Mouse (Mus musculus): ENCODE data around the gene Echdc3.
A peak's percentile ranks its signal among the peaks of the same experiment; 100 is the strongest.

The Echdc3 gene

GRCm38 (mm10) chr2:6168560-6168959 lies 44.3 kb downstream of the Echdc3 start:
- DNase-seq (ENCODE audit: low read depth, low spot score): no peak

DNA sequence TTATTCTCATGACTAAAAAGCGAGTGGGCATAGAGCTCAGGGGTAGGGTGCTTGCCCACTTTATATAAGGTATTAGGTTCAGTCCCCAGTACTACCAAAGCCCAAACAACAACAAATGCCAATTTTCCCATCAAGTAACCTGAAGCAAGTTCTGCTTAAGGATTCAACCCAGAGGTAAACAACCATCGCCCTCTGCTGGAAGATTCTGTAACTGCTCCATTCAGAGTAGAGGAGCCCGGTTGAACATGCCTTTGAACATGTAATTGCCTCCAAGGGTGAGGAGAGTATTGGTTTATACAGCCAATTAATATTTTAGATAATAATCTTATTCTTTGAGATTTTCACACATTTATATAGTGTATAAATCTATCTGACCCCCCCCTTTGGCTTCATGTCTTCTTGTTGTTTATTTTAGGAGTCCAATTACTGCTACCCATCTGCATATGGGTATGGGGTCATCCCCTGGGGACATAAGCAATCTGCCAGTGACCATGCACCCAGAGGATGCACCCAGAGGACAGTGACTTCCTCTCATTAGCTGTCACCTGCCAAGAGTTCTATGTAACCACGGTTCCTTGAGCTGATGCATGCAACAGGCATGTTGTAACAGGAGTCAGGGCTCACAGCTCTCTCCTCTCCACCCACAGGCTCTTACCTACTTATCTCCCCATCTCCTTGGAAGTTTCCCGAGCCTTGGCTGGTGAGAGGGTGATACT lies 44.8 kb downstream of the Echdc3 start:
- peak; percentile 78 for DNase-seq (ENCODE audit: low read depth, low spot score)

GRCm38 (mm10) chr2:6165771-6166170 lies 47.1 kb downstream of the Echdc3 start:
- peak; percentile 33 for DNase-seq (ENCODE audit: low read depth, low spot score)

- no peak for DNase-seq (ENCODE audit: low read depth, low spot score)
Observed at GRCm38 (mm10) chr2:6164606-6165290, 48.1 kb downstream of the Echdc3 start.

DNA sequence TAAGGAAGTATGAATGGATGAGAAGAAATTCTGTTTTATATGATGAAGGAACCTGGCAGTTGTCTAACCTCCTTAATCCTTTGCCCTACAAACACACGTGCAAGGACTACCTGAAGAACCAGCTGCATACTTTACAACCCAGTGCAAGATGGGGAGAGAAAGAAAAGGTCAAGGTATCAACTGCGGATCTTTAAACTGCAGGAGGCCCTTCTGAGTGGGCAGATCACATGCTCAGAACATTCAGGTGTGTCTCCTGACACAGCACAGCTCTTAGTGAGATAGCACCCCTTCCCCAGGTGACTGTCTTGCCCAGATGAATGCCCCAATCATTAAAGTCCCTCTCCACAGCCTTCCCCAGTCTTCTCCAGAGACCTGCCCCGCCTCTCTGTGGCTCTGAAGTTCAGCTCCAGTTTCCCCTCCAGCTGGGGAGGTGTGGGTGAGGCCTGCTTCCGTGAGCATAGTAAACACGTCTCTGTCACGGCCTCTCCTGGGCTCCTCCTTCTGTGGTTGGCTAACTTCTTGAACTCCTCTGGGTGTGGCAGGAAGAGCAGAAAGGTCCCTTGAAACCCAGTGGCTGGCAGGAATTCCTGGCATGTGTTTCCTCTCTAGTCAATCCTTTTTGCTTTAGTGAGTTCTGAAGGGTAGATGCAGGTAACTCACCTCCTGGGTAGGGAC lies 50.3 kb downstream of the Echdc3 start:
- DNase-seq (ENCODE audit: low read depth, low spot score): peak; percentile 61

DNA sequence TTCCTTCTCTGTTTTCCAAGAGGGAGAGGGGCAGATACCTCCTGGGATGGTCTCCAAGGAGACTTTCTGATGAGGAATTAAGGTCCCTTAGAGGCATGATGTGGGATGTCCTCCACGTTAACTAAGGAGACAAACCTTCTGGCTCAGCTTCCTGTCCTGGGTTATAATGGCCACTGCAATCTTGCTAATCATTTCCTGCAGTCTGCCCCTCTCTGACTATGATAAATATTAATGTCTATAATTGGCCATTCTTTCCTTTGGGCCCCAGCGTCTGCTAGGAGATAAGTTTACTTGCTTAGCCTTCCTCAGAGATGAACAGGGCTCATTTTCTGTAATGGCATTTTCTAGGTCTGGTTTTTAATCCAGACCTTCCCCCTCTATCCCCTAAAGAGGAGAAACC lies 53.1 kb downstream of the Echdc3 start:
- DNase-seq (ENCODE audit: low read depth, low spot score): no peak

DNA sequence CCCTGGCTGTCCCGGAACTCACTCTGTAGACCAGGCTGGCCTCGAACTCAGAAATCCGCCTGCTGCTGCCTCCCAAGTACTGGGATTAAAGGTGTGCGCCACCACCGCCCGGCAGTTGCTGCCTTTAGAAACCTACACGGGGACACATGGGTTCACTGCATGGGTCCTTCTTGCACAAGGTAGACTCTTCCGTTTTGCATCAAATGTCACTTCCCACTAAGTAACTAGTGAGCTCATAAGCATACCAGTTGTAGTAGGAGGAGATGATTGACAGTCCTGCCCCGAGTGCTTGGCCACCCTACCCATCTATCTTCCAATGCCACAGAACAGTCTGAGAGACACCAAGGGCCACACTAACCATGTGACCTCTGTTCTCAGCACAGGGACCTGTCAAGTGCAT lies 53.6 kb downstream of the Echdc3 start:
- no peak for DNase-seq (ENCODE audit: low read depth, low spot score)

- DNase-seq (ENCODE audit: low read depth, low spot score): no peak
Observed at GRCm38 (mm10) chr2:6157635-6158034, 55.2 kb downstream of the Echdc3 start.

DNA sequence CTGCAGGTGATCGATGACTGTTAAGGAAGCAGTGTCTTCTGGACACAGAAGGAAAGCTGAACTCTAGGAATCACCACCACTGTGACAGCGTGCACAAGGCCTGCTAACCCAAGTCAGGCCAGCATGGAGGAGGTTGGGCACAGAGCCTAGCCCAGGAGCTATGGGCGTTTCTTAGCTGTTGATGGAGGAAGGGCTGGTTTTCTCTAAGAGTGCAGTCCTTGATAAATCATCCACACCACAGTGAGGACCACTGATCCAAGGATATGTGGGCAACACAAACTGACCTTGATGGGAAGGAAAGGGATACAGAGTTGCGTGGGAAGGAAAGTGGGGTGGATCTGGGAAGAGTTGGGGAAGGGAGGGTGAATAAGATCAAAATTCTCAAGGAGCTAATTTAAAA lies 55.6 kb downstream of the Echdc3 start:
- DNase-seq (ENCODE audit: low read depth, low spot score): no peak

DNA sequence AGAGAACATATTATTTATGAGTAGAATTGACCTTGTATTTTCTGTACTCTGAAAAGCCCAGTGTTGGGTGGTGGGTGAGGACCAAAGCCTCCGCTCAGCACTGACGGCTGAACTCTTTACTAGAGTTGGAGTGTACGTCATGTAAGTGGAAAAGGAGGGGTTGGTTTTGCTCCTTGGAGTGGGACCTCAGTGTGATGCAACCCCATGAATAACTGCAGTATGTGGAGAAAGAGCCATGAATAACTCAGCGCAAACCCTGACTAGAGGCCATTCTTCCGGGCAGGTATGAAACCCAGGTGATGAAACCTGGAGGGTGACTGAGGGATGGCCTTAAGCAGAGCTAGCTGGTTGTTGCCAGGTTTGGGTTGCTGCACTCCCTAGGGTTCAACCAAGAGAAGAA lies 63.0 kb downstream of the Echdc3 start:
- DNase-seq (ENCODE audit: low read depth, low spot score): no peak

GRCm38 (mm10) chr2:6146901-6147300 lies 65.9 kb downstream of the Echdc3 start:
- DNase-seq (ENCODE audit: low read depth, low spot score): no peak

- DNase-seq (ENCODE audit: low read depth, low spot score): no peak
Observed at GRCm38 (mm10) chr2:6146257-6146656, 66.6 kb downstream of the Echdc3 start.

DNA sequence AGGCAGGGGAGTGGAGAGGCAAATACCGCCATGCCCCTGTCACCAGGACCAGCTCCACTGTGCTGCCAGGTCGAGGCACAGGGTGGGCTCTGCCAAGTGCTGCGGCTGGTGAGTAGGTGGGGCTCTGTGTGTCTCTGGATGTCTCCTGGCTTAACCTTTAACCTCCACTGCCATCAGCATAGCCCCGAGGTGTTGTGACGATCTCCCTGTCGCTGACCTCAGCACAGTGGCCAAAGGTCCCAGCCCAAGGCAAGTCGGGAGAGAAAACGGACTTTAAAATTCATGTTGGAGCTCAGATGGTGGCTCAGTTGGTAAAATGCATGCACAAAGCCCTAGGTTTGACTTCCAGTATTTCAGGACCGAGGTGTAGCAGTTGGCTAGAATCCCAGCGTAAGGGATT lies 67.2 kb downstream of the Echdc3 start:
- DNase-seq (ENCODE audit: low read depth, low spot score): no peak

- DNase-seq (ENCODE audit: low read depth, low spot score): no peak
Observed at GRCm38 (mm10) chr2:6142915-6143654, 69.7 kb downstream of the Echdc3 start.

DNA sequence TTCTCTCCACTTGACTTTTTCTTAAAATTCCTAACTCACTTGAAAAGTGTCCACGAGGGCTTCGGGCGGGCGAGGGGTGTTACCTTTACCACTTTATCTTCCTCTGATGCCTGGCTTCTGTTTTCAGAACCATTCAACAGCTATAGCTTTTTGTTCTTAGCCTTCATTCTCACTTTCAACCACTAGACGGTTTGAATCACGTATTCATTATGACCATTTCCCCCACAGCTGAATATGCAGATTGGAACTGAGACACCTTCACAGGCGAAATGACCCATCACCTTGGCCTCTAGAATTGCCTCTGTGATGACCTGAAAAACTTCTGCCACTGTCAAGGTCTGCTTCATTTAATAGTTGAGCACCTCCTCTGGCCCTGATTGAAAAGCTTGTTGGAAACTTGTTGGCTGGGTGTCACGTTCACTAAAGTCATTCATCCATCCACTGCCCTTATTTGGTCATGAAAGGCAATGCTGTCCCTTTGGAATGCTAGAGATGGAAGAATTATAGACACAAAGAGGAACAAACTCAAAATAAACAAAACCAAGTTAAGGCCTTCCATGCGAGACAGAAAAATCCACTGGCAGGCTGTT lies 72.2 kb downstream of the Echdc3 start:
- no peak for DNase-seq (ENCODE audit: low read depth, low spot score)

All from CD4-positive, CD25-positive, alpha-beta regulatory T cell, adult 2 months (primary cell).